Mouse (Mus musculus) cerebellum, adult 2 months (tissue): ENCODE results near the gene Cebpe.

Experiments used
- CTCF ChIP-seq: fragments of 200-500 bp; IDR thresholded peaks from 2 replicates; pipeline ENCODE4 v1.5.1; 2011; ENCODE audit warnings: low read depth, mild to moderate bottlenecking, control low read depth, low read length, moderate library complexity, borderline replicate concordance; ENCODE audit not compliant: insufficient read depth
- POLR2A ChIP-seq: fragments of 200-500 bp; IDR thresholded peaks from 2 replicates; pipeline ENCODE4 v1.6.1; 2011; ENCODE audit warnings: low read length, control low read depth, borderline replicate concordance; ENCODE audit not compliant: insufficient read depth

- no peak for TF ChIP-seq CTCF
- TF ChIP-seq POLR2A: no peak
Observed at GRCm38 (mm10) chr14:54703207-54703606, 8.8 kb downstream of the Cebpe start.
